In genomic region chr12:50999295-51000237, GRCm38 (mm10) we compare ENCODE assay signal across 8 mouse cellular contexts.
DNase-seq lines count a peak whose midpoint lies in the region; ATAC-seq and TF ChIP-seq lines count a peak whose summit lies in the region.

No protein-coding gene starts in this region.

- H3K27ac ChIP-seq in ES-Bruce4 (ENCODE audit: insufficient read depth, low read length): no peak overlapping the region
- H3K27ac ChIP-seq in lung, embryonic 16.5 days (ENCODE audit: low read length): no peak overlapping the region

- TF ChIP-seq POLR2A in ES-Bruce4 (IDR thresholded peaks at IDR 0.05; ENCODE audit: insufficient read depth, low read length): no peak
- no peak for TF ChIP-seq POLR2A in brain, embryonic 14.5 days (IDR thresholded peaks at IDR 0.05; ENCODE audit: borderline replicate concordance, extremely low read depth, insufficient read depth, insufficient read length, poor library complexity, severe bottlenecking)

- H3K4me2 ChIP-seq in lung, embryonic 16.5 days (ENCODE audit: low read depth, low read length): peak overlapping the region; percentile 35

- peak; percentile 98 for DNase-seq in brain, embryonic 14.5 days (ENCODE audit: low read depth)
- peak; percentile 24 for DNase-seq in fibroblast of lung, adult 2 months (ENCODE audit: low read depth)
- peak; percentile 83 for DNase-seq in heart, postnatal 4 days
- peak; percentile 65 to 89 for DNase-seq in layer of hippocampus, adult 8-10 months (ENCODE audit: low spot score in 2 of 2)
- peak; percentile 66 for DNase-seq in retina, postnatal 7 days (ENCODE audit: low read depth, low spot score)

- H3K4me1 ChIP-seq in ES-Bruce4 (ENCODE audit: control insufficient read depth, insufficient read depth, low read length): no peaks in the 10 kb centered on the region
- H3K4me1 ChIP-seq in lung, embryonic 16.5 days (replicated peaks; ENCODE audit: control insufficient read depth, insufficient read depth, low read length): no peaks in the 10 kb centered on the region

- no peak overlapping the region for H3K9ac ChIP-seq in ES-Bruce4 (ENCODE audit: low read depth, poor library complexity, severe bottlenecking)
- H3K9ac ChIP-seq in lung, embryonic 16.5 days (ENCODE audit: low read length): no peak overlapping the region

- TF ChIP-seq CTCF in ES-Bruce4 (IDR thresholded peaks at IDR 0.05; ENCODE audit: low read depth, low read length): peak; percentile 91
- TF ChIP-seq CTCF in brain, embryonic 14.5 days (IDR thresholded peaks at IDR 0.05; ENCODE audit: borderline replicate concordance, extremely low read depth, insufficient read depth, insufficient read length): peak; percentile 96

- no peak overlapping the region for H3K4me3 ChIP-seq in ES-Bruce4 (ENCODE audit: low read depth, low read length)
- H3K4me3 ChIP-seq in lung, embryonic 16.5 days (ENCODE audit: low read length): peak overlapping the region; percentile 2; the same call in 1 of the 2 replicates

- 21% methylated on average over 20 of the region's 20 CpGs for WGBS in lung, embryonic 16.5 days

- H3K9me3 ChIP-seq in ES-Bruce4 (replicated peaks; ENCODE audit: control insufficient read depth, insufficient read depth, low read length, poor library complexity, severe bottlenecking): no peaks in the 10 kb centered on the region
- H3K9me3 ChIP-seq in lung, embryonic 16.5 days (ENCODE audit: control insufficient read depth, low read length): no peaks in the 10 kb centered on the region

- H3K27me3 ChIP-seq in ES-Bruce4 (ENCODE audit: control insufficient read depth, insufficient read depth, low read length, poor library complexity, severe bottlenecking): no peaks in the 10 kb centered on the region
- no peaks in the 10 kb centered on the region for H3K27me3 ChIP-seq in lung, embryonic 16.5 days (ENCODE audit: control insufficient read depth, insufficient read depth, low read depth, low read length)

- TF ChIP-seq EP300 in ES-Bruce4 (IDR thresholded peaks at IDR 0.05; ENCODE audit: insufficient read depth, low read depth, low read length): peak; percentile 27; the same call in 1 of the 2 replicates

- no peaks in the 10 kb centered on the region for H3K36me3 ChIP-seq in ES-Bruce4 (ENCODE audit: control insufficient read depth, insufficient read depth, low read length, poor library complexity, severe bottlenecking)
- no peaks in the 10 kb centered on the region for H3K36me3 ChIP-seq in lung, embryonic 16.5 days (ENCODE audit: control insufficient read depth, insufficient read depth, low read length)

- peak; percentile 93 for ATAC-seq in lung, embryonic 16.5 days (ENCODE audit: low read depth)
- no peak for ATAC-seq in megakaryocyte-erythroid progenitor cell, adult 5-6 weeks (replicated peaks; ENCODE audit: low FRiP score, low TSS enrichment, poor library complexity, severe bottlenecking)

Comparison
In these comparisons a context has a peak if more than half of its experiments do, and no peak if none do; other contexts are left out.
1. DNase-seq: peak in every context shown above with its lines; median percentile 98 in brain, embryonic 14.5 days; 83 in heart, postnatal 4 days; 77 in layer of hippocampus, adult 8-10 months; 66 in retina, postnatal 7 days; 24 in fibroblast of lung, adult 2 months.